Mouse (Mus musculus): ENCODE data around the gene Serf2.
A peak's percentile ranks its signal among the peaks of the same experiment; 100 is the strongest.

DNA sequence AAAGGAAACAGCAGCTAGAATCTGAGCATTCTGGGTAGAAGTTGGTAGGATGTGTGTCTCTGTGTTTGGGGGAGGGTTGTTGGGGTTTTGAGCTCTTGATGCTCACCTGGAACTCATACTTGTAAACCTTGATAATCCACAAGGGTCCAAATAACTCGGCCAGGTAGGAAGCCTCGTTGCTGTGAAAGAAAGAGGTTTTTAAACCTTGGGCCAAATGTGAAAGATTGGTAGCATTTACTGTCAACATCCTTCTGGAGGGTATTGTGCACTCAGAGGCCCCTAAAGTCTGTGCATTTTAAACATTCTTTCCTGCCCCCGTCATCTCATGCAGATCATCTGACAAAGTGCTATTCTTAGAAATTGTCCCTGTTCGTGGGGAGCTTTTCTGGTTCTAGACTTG is 4.0 kb downstream of the Serf2 start, which contains the start of gene Hypk:
- TF ChIP-seq CTCF (IDR thresholded peaks at IDR 0.05; ENCODE audit: extremely low read depth, insufficient read depth, low read length) (no peak), POLR2A (IDR thresholded peaks at IDR 0.05; ENCODE audit: extremely low read depth, insufficient read depth, low read length) (0 out of 2 replicates have a peak, but pooled peaks have one; percentile 25)

All from cortical plate, adult 2 months (tissue).